Mouse (Mus musculus) heart, adult 11 months (tissue): ENCODE results near the gene Lrrc75a.

ENCODE experiments used
- DNase-seq: peaks from one replicate; pipeline ENCODE4 v3.0.0; 2022

Gene Lrrc75a

GRCm38 (mm10) chr11:62591026-62591425 lies 57.3 kb downstream of the Lrrc75a start:
- DNase-seq = peak; percentile 74

DNA sequence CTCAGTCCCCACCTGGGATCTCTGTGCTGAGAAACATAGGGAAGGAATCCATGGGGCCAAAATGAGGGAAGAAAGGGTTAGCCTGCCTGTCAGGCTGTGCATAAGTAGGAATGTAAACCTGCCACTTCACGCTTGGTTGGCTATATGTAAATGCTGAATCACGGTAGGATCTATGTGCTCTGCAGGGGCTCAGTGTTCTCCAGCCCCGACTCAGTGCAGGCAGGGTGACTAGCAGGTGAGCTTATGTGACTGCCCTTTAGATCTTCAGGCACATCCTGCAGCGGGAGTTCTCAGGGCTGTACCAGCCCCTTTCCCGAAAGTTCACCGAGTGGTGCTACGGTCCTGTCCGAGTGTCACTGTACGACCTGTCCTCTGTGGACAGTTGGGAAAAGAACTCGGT lies 58.9 kb downstream of the Lrrc75a start:
- DNase-seq = peak; percentile 75

DNA sequence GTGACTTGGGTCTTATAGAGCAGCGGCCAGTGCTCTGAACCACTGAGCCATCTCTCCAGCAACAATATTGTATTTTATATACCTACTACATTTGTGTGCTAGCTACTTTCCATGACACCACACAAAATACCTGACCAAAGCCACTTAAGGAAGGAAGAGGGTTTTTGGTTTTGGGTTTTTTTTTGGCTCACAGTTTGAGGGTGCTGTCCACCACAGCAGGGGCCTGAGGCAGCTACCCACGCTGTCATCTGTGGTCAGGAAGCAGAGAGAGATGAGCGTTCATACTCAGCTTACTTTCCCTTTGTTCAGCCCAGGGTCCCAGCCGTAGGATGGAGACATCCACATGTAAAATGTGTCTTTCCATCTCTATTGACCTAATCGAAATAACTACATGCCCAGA lies 61.3 kb downstream of the Lrrc75a start:
- DNase-seq = peak; percentile 78

DNA sequence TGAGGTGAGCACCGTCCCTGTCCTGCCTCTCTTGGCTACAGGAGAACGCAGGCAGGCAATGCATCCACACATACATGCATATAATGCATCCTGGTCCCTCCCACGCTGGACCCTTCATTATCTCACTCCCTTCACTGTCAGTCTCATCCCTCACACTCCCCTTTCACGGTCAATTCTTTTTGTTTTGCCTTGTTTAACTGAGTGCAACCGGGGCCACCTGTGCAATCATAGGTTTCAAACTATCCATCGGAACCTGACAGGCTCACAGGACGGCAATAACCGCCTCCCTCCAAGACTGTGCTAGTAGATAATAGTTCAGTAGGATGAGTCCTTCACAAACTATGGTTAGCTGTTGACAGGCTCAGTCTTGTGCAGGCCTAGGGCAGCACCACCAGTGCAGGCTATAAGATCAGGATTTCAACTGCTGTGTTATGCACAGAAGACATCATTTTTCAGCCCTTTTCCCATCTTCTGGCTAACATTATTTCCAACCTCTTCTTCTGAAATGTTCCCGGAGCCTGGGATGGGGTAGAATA lies 63.6 kb downstream of the Lrrc75a start:
- DNase-seq = no peak

GRCm38 (mm10) chr11:62583031-62583430 lies 65.3 kb downstream of the Lrrc75a start:
- DNase-seq = no peak

- peak; percentile 97 for DNase-seq
These were observed 71.7 kb downstream of the Lrrc75a start for GRCm38 (mm10) chr11:62576530-62577152.

- DNase-seq = peak; percentile 97
These were observed 72.5 kb downstream of the Lrrc75a start for GRCm38 (mm10) chr11:62575659-62576438.

DNA sequence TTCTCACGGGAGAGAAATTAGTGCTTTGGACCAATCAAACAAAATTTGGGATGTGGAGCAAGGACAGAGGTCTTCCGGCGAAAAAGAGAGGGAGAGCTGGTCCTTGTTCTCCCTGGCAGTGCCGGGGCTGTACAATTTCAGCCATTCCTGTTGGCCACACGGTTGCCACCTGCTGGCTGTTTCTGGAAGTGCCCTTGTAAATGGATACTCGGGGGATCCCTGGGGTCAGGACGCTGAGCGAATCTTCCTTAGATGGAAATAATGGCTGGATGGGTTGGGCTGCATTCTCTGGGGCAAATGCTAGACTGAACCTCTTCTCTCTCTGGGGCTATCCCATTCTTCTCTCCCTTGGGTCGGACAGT lies 73.0 kb downstream of the Lrrc75a start:
- DNase-seq = peak; percentile 98

GRCm38 (mm10) chr11:62574703-62575085 lies 73.6 kb downstream of the Lrrc75a start:
- DNase-seq = peak; percentile 78

GRCm38 (mm10) chr11:62573959-62574702 lies 74.2 kb downstream of the Lrrc75a start, which contains the start of gene Trpv2:
Gene Trpv2 (plus strand): TSS chr11:62574486.
- DNase-seq = peak; percentile 82

- DNase-seq = no peak
These were observed 80.0 kb downstream of the Lrrc75a start for GRCm38 (mm10) chr11:62568300-62568699.

DNA sequence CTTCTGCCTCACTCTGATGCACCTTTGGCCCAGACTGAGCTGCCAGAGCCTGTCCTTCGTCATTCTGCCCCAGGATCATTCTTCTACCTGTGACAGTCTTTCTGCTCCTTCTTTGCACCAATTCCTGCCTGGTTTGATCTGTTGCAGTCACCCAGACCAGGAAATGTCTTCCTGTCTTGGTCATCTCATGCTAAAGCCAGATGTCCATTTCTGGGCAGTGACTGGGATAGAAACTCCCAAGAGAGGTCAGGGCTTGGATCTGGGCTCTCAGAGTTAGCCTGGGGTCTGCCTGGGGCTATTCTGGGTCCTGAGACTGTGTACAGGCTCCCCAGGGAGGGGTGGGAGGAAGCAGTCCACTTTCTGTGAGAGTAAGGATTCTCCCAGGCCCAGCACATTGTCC lies 82.1 kb downstream of the Lrrc75a start:
- peak; percentile 95 for DNase-seq

DNA sequence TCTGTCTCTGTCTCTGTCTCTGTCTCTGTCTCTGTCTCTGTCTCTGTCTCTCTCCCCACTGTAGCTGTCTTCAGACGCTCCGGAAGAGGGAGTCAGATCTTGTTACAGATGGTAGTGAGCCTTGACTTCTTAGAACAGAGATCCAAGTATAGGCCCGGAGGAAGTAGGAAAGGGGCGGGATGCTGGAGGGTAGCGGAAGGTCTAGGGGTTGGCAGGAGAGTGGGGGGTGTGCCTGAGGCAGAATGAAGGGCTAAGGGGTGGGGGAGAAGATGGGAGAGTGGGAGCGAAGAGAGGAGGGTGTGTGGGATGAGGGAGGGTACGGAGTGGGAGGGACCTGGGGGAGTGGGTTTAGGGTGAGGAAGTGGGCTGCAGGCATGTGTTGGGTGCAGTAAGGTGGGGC lies 82.6 kb downstream of the Lrrc75a start:
- no peak for DNase-seq

GRCm38 (mm10) chr11:62563590-62563989 lies 84.7 kb downstream of the Lrrc75a start:
- no peak for DNase-seq

- peak; percentile 91 for DNase-seq
These were observed 87.8 kb downstream of the Lrrc75a start for GRCm38 (mm10) chr11:62560463-62561016.

DNA sequence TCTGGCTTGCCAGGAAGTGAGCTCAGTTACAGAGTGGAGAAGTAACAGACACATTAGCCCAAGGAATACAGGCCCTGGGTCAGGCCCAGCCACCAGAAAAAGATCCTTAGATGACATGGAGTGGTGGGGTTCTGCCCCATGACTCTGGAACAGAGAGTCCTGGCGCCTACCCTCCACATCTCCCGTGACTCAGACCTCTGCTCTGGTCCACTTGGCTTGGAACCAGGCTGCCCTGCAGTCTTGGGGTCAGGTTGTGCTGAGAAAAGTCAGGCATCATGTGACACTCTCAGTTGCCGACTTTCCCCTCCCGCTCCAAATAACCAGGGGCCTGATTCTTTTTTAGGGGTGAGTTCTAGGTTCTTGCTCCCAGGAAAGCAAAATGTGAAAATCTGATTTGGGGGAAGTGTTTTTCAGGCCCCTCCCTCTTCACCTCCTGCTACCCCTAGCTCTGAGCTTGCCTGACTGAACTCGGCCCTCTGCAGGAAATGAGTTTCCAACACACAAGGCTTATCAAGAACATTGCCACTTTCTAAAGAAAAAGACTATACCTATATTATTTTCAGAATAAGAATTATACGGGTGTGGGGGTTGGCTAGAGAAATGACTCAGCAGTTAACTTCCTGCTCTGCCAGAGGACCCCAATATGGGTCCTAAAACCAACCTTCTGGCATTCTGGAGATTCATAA lies 89.2 kb downstream of the Lrrc75a start:
- peak; percentile 98 for DNase-seq

DNA sequence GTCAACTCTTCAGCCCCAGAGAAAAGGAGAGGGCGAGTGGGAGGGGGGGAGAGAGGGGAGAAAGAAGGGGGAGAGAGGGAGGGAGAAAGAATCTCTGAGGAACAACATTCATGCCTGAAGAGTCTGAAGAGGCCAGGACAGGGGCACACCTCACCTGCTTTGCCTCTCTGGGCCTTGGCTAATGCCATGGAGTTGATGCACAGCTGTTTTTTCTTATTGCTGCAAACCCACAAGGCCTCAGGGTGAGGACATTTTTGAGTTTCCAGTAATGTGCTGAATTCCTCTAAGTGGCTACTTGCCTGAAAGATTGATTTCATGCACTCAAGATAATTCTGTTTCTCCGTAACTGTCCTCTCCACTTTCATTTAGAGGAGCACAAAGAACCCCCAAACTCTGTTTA lies 90.2 kb downstream of the Lrrc75a start:
- DNase-seq = no peak

DNA sequence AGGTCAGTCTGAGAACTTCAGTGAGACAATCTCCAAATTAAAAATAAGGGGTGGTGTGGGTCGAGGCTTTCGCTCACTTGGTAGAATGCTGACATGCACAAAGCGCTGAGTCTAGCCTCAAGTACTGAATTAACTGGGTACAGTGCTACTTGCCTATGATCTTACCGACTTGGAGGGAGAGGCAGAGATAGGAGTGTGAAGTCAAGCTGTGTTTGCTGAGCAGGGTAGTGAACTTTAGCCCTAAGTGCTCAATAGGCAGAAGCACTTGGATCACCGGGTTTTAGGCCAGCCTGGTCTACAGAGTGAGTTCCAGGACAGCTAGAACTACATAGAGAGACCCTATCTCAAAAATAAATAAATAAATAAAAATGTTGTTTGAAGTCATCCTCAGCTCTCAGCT lies 91.1 kb downstream of the Lrrc75a start:
- DNase-seq = no peak

GRCm38 (mm10) chr11:62555896-62556412 lies 92.4 kb downstream of the Lrrc75a start:
- no peak for DNase-seq

GRCm38 (mm10) chr11:62554934-62555517 lies 93.3 kb downstream of the Lrrc75a start:
- DNase-seq = no peak
